Mouse (Mus musculus) bone marrow, adult 2 months (tissue): ENCODE results near the gene Grik3.

Experiments
- CTCF ChIP-seq: fragments of 200-500 bp; IDR thresholded peaks from 2 replicates; pipeline ENCODE4 v1.5.1; 2011; ENCODE audit warnings: low read length, control low read depth; ENCODE audit not compliant: control insufficient read depth, insufficient read depth
- POLR2A ChIP-seq: fragments of 200-500 bp; IDR thresholded peaks from 2 replicates; pipeline ENCODE4 v1.6.1; 2011; ENCODE audit warnings: low read depth, mild to moderate bottlenecking, control low read depth, low read length, borderline replicate concordance; ENCODE audit not compliant: control insufficient read depth

GRCm38 (mm10) chr4:125444366-125444765, 46.1 kb upstream of the Grik3 start:
- TF ChIP-seq CTCF (no peak), POLR2A (no peak)
